Mouse (Mus musculus) 3T3-L1 (cell line): ENCODE measurements at regions not wholly inside any gene's neighbourhood (a gene's known extent, or its start where the extent isn't known, plus 50 kb on each side); places are given as distances from the start of the nearest gene placed in this dataset.
A peak's percentile ranks its signal among the peaks of the same experiment; 100 is the strongest.

ENCODE experiments used
- DNase-seq: peaks from one replicate; pipeline ENCODE4 v3.0.0-alpha.2; 2015; ENCODE audit warnings: low read depth, low spot score

DNA sequence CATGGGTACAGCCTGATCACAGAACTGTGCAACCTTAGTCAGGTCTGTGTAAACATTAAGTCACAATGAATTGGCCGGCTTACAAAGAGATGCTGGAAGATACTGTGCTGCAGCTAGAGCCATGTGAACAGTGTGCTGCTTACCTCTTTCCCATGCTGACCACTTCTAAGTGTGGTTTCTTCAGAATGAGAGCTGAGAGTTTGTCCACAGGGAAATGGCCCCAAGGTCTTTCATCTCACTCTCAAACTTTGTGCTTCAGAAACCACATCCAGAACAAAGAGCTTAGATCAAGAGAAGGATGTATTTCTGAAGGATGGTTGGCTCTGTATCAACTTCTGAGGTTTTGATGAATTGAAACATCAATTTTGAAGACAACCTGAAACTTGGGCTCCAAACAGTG is 165.7 kb downstream of the Lrrc3b start:
- DNase-seq = no peak

DNA sequence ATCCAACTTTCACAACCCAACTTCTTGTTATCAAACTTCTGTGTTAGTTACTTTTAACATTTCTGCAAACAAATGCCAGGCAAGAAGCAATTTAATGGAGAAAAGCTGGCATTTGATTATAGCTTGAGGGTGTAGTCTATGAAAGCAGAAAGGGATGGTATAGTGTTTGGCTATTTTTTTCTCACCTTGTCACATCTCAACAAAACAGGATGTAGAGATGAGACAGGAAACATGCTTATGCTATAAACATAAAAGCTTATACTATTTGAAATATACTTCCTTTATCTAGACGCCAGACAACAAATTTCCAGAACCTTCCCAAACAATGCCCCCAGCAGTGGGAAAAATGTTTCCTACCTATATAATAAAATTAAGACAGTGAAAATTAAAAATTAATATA is 166.4 kb downstream of the Lrrc3b start:
- DNase-seq = no peak

DNA sequence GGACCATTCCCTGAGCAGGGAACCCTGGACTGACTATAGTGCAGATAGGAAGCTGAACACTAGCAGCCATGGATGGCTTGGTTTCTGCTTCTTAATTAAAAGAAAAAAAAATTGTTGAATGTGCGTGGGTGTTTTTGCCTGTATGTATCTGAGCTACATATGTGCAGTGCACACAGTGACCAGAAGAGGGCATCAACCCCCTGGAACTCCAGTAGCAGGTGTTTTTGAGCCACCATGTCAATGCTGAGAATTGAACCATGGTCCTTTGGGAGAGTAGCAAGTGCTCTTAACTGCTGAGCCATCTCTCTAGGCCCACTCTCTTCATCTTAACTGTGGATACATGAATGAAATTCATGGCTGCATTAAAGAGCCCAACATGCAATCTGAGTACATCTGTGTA is 172.5 kb downstream of the Lrrc3b start:
- DNase-seq = peak; percentile 4

DNA sequence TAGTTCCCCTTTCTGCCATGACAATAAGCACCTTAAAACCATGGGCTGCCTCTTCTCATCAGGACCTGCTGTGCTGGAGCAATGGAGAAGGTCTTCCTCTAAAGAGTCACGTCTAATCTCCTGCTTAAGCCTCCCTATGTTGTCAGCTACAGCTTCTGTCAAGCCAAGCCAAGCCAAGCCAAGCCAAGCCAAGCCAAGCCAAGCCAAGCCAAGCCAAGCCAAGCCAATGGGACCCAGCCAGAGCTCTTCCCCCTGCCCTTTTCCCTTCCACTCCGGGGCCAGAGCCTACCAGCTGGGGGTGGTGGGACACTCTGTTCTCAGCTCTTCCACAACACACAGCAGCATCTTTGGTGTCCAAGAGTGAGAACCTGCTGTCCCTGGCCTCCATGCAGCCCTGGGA is 175.8 kb downstream of the Lrrc3b start:
- DNase-seq = no peak

DNA sequence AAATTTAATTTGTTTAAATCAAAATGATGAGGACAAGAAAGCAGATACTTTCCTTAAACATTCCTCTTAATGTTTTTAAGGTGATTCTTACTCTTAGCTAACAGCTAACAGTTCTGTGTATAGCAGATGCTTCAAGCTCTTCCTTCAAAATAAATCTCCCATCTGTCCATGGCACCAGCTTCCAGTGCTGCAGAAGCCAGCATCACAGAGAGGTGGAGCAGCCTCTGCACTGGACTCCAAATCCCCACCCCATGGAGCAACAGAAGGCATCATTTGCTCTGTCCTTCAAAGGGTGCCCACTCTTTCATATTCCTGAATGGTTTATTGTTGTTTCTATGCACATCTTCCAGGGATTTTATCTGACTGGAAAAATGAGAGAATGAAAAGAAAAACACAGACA is 183.1 kb downstream of the Lrrc3b start:
- no peak for DNase-seq

DNA sequence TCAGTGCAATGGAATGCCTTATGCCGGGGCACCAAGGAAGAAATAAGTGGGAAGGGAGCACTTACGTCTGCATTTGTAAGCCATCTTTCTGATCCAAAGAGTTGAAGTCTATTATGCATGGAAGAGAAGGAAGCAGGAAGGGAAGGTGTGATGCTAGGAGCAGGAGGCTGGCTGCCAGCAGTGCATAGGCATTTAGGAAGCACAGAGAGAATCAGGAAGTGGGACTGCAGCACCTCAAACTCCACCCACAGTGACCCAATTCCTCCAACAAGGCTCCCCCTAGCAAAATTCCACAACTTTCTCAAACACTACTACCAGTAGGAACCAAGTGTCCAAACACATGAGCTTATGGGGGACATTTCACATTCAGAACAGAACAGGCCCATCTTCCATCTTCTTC is 233.2 kb downstream of the Lrrc3b start:
- peak; percentile 2 for DNase-seq

DNA sequence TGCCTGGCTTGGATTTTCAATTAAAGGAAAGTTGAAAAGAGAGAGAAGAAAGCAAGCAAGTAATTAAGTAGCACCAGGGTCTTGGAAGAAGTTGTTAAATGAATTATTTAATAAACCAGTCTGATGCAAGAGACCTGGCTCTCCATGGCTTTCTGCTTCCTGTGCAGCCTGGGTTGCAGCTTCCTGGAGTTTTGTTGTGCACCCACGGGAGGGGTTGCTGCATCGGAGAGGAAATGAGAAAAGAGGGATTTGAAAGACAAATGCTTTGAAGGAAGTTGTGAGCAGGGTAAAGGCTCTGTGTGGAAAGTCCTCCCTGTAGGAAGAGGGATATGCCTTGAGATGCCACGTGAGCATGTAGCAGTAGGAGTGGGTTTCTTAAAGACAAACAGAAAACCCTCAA is 234.5 kb downstream of the Lrrc3b start:
- DNase-seq = no peak
